Mouse (Mus musculus) small intestine, adult 2 months (tissue): Measurements from ENCODE around the gene Prkab1.

Experiments used
- CTCF ChIP-seq: fragments of 200-500 bp; IDR thresholded peaks from 2 replicates; pipeline ENCODE4 v1.5.1; 2012; ENCODE audit warnings: low read depth, mild to moderate bottlenecking, control low read depth, inconsistent platforms, low read length, moderate library complexity, mixed read lengths; ENCODE audit not compliant: insufficient replicate concordance, insufficient read length; ENCODE audit errors: extremely low read depth
- POLR2A ChIP-seq: fragments of 200-500 bp; IDR thresholded peaks from 2 replicates; pipeline ENCODE4 v1.6.1; 2012; ENCODE audit warnings: low read depth, mild to moderate bottlenecking, control low read depth, inconsistent platforms, low read length, moderate library complexity

DNA sequence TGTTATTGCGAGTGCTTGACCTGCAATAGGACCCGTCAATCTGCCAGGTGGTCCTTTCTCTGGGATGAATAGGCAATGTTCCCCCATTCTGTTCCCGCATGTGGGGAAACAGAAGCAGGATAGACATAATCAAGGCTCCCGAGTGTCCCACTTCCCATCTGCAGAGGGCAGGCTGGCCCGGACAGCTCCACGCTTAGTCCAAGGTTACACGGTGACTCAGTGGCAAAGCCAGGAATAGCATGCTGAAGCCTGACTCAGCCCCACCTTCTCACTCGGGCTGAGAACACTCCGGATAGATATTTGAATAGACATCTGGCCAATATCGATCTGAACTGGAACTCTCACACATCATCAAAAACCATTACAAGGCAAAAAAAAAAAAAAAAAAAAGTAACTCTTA, 48.6 kb downstream of the Prkab1 start:
- TF ChIP-seq CTCF (no peak), POLR2A (no peak)
